Mouse (Mus musculus) frontal cortex, adult 2 months (tissue): ENCODE data around the gene Gm28308. TPM values are rescaled to one million over a fixed set of nuclear protein-coding genes. Genes with fewer than 3 reads are reported as not detected.

Source experiments
- DNase-seq, 2 experiments: peaks; one replicate each; pipeline ENCODE4 v3.0.0; 2022; ENCODE audit warnings: low spot score in 1 of 2; ENCODE audit errors: extremely low spot score in 1 of 2
- polyA plus RNA-seq: library from polyadenylated mRNA; depleted of rRNA; stranded (reverse); fragments of >200 nt; gene quantifications from 2 replicates; pipeline ENCODE4 v1.2.3, GENCODE M21; 2012

Gm28308 gene
- polyA plus RNA-seq, 1 experiment, result not detected

GRCm38 (mm10) chr6:52233546-52234427, 20.6 kb upstream of the Gm28308 start:
- no peak for DNase-seq

- DNase-seq, result no peak
Observed at GRCm38 (mm10) chr6:52232984-52233545, 19.9 kb upstream of the Gm28308 start.

- DNase-seq, result no peak
Observed at GRCm38 (mm10) chr6:52232568-52232965, 19.4 kb upstream of the Gm28308 start.

GRCm38 (mm10) chr6:52231885-52232567, 18.9 kb upstream of the Gm28308 start:
- no peak for DNase-seq

- DNase-seq, result no peak
Observed at GRCm38 (mm10) chr6:52230516-52231165, 17.5 kb upstream of the Gm28308 start, which contains the start of gene Hoxa9. Hoxa9 (minus strand) TSS chr6:52231089.

- DNase-seq, result no peak
Observed at GRCm38 (mm10) chr6:52229558-52230416, 16.6 kb upstream of the Gm28308 start.

- no peak for DNase-seq
Observed at GRCm38 (mm10) chr6:52228475-52229465, 15.6 kb upstream of the Gm28308 start.

GRCm38 (mm10) chr6:52227470-52228222, 14.5 kb upstream of the Gm28308 start:
- no peak for DNase-seq

GRCm38 (mm10) chr6:52226569-52227257, 13.6 kb upstream of the Gm28308 start:
- no peak for DNase-seq

GRCm38 (mm10) chr6:52225612-52226568, 12.8 kb upstream of the Gm28308 start:
- no peak for DNase-seq

GRCm38 (mm10) chr6:52224895-52225611, 11.9 kb upstream of the Gm28308 start:
- no peak for DNase-seq

GRCm38 (mm10) chr6:52223939-52224760, 11.0 kb upstream of the Gm28308 start:
- DNase-seq, result no peak

GRCm38 (mm10) chr6:52222729-52223128, 9.6 kb upstream of the Gm28308 start:
- DNase-seq, result no peak

- no peak for DNase-seq
Observed at GRCm38 (mm10) chr6:52221993-52222685, 9.0 kb upstream of the Gm28308 start.
